Mouse (Mus musculus) mature B cell (primary cell): Measurements from ENCODE around the gene Arid3c.
"Not testable (repeated sequence)": the region's sequence is repeated elsewhere in the genome, so short reads cannot be mapped to it uniquely, and the experiment has no call there.

Source experiments
- in situ Hi-C: fragments of 300-500 bp; cut with MboI; formaldehyde crosslinking; loops from 2 replicates; pipeline ENCODE4 v1.14.3; 2019

The Arid3c gene

GRCm38 (mm10) chr4:41707011-41707535, 23.9 kb downstream of the Arid3c start:
- in situ Hi-C loops, result loop anchor here (25.0 kb wide), 1 partner anchor 145 kb away; the partner anchor contains the start of genes Dnaic1 and Fam219a

- in situ Hi-C loops, result loop anchor here (25.0 kb wide), 1 partner anchor 144 kb away; the partner anchor contains the start of genes Dnaic1 and Fam219a
Observed at GRCm38 (mm10) chr4:41705922-41706754, 24.8 kb downstream of the Arid3c start.

GRCm38 (mm10) chr4:41704651-41705050, 26.3 kb downstream of the Arid3c start:
- in situ Hi-C loops, result loop anchor here (25.0 kb wide), 1 partner anchor 142 kb away; the partner anchor contains the start of genes Dnaic1 and Fam219a

- in situ Hi-C loops, result loop anchor here (25.0 kb wide), 1 partner anchor 140 kb away; the partner anchor contains the start of genes Dnaic1 and Fam219a
Observed at GRCm38 (mm10) chr4:41702226-41702625, 28.7 kb downstream of the Arid3c start.

- in situ Hi-C loops, result loop anchor here (25.0 kb wide), 1 partner anchor 138 kb away; the partner anchor contains the start of genes Dnaic1 and Fam219a
Observed at GRCm38 (mm10) chr4:41700224-41700623, 30.7 kb downstream of the Arid3c start.

GRCm38 (mm10) chr4:41699783-41700182, 31.2 kb downstream of the Arid3c start, which contains the start of gene Il11ra1:
Gene Il11ra1, plus strand, starts transcription at chr4:41699989.
- in situ Hi-C loops, result loop anchor here (25.0 kb wide), 1 partner anchor 137 kb away; the partner anchor contains the start of genes Dnaic1 and Fam219a

- in situ Hi-C loops, result not testable (repeated sequence)
Observed at GRCm38 (mm10) chr4:41698421-41699016, 32.4 kb downstream of the Arid3c start.

- in situ Hi-C loops, result not testable (repeated sequence)
Observed at GRCm38 (mm10) chr4:41696930-41697841, 33.8 kb downstream of the Arid3c start, which contains the start of gene Cntfr. Gene Cntfr, minus strand, starts transcription at chr4:41697089.

- in situ Hi-C loops, result not testable (repeated sequence)
Observed at GRCm38 (mm10) chr4:41696452-41696851, 34.5 kb downstream of the Arid3c start.

GRCm38 (mm10) chr4:41695800-41696199, 35.1 kb downstream of the Arid3c start:
- in situ Hi-C loops, result not testable (repeated sequence)

GRCm38 (mm10) chr4:41693511-41693910, 37.4 kb downstream of the Arid3c start:
- in situ Hi-C loops, result not testable (repeated sequence)

- in situ Hi-C loops, result not testable (repeated sequence)
Observed at GRCm38 (mm10) chr4:41690014-41690413, 40.9 kb downstream of the Arid3c start.

GRCm38 (mm10) chr4:41688562-41688961, 42.4 kb downstream of the Arid3c start:
- in situ Hi-C loops, result not testable (repeated sequence)

GRCm38 (mm10) chr4:41685882-41686492, 45.0 kb downstream of the Arid3c start:
- in situ Hi-C loops, result not testable (repeated sequence)

GRCm38 (mm10) chr4:41684931-41685453, 46.0 kb downstream of the Arid3c start:
- in situ Hi-C loops, result not testable (repeated sequence)

- in situ Hi-C loops, result not testable (repeated sequence)
Observed at GRCm38 (mm10) chr4:41684131-41684930, 46.6 kb downstream of the Arid3c start.

- in situ Hi-C loops, result not testable (repeated sequence)
Observed at GRCm38 (mm10) chr4:41683303-41683702, 47.6 kb downstream of the Arid3c start.

- in situ Hi-C loops, result no loop called here
Observed at GRCm38 (mm10) chr4:41682789-41683188, 48.2 kb downstream of the Arid3c start.

- in situ Hi-C loops, result no loop called here
Observed at GRCm38 (mm10) chr4:41681947-41682346, 49.0 kb downstream of the Arid3c start.
